Mouse (Mus musculus): ENCODE results near the gene Atp5b. TPM values are rescaled to one million over a fixed set of nuclear protein-coding genes. Genes with fewer than 3 reads are reported as not detected.
A peak's percentile ranks its signal among the peaks of the same experiment; 100 is the strongest.

Gene Atp5b
- polyA plus RNA-seq, 1 experiment: 1,632 TPM

DNA sequence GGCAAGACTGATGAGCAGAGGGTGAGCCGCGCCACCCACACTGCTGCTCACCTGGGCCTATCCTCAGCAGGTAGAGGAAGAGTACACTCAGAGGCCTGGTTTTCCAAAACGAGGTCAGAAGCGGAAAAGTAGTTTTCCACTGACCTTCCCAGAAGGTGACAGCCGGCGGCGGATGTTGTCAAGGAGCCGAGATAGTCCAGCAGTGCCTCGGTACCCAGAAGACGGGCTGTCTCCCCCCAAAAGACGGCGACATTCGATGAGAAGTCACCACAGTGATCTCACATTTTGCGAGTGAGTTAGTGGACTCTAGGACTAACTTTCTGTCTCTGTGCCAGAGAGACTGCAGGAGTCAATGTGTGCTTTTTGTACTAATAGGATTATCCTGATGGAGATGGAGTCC lies 42.9 kb downstream of the Atp5b start:
- H3K4me3 ChIP-seq (replicated peaks; ENCODE audit: extremely low read depth, low read depth, low read length): no peak overlapping the region
- WGBS: 89% methylated on average over 14 of the region's 14 CpGs
- H3K4me1 ChIP-seq (ENCODE audit: control insufficient read depth, insufficient read depth, low read length): no peaks in the 10 kb centered on the region
- no peak for TF ChIP-seq POLR2A (IDR thresholded peaks at IDR 0.05; ENCODE audit: borderline replicate concordance, extremely low read depth, low read depth, low read length)
- no peak for DNase-seq

DNA sequence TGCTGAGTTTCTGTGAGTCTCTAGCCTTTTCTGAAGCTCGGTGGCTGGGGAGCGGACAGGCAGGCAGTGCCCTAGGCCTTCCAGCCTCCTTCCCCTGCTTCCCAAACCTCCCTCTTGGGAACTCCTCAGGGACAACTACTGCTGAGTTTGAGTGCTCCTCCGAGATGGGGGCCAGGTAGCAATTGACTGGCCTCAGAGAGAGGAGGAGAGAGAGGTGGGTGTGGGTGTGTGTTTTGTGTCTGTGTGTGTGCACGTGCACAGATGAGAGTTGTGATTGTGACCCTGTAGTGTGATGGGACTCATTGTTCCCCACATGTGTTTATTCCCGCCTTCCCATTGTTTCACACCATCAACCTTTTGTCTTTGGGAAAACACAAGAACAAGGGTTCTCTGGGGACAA lies 44.4 kb downstream of the Atp5b start:
- no peaks in the 10 kb centered on the region for H3K4me1 ChIP-seq (ENCODE audit: control insufficient read depth, insufficient read depth, low read length)
- H3K4me3 ChIP-seq (replicated peaks; ENCODE audit: extremely low read depth, low read depth, low read length): no peak overlapping the region
- TF ChIP-seq CTCF (IDR thresholded peaks at IDR 0.05; ENCODE audit: insufficient read depth, low read length): no peak
- TF ChIP-seq POLR2A (IDR thresholded peaks at IDR 0.05; ENCODE audit: borderline replicate concordance, extremely low read depth, low read depth, low read length): no peak
- DNase-seq: no peak
- 73% methylated on average over 5 of the region's 5 CpGs for WGBS

DNA sequence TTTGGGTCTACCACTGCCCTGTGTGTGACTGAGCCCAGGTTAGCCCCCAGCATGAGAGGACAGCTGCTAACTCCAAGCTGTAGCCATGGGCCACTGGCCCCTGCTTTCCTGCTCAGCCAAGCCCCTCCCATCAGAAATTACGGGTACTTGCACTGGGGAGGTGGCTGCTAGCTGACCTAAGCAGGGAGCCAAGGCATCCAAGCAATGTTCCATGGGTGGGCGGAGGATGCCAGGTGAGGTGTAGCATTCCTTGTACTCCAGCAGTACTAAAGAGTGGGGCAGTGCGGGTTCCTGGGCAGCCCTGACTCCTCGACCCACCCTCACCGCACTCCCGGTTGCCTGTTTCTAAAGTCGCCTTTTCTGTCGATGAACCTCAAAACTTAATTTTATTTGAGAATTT lies 45.1 kb downstream of the Atp5b start:
- Histone ChIP-seq H3K4me3 (replicated peaks; ENCODE audit: extremely low read depth, low read depth, low read length) (no peak overlapping the region), H3K4me1 (ENCODE audit: control insufficient read depth, insufficient read depth, low read length) (no peaks in the 10 kb centered on the region)
- 74% methylated on average over 8 of the region's 8 CpGs for WGBS
- TF ChIP-seq POLR2A (IDR thresholded peaks at IDR 0.05; ENCODE audit: borderline replicate concordance, extremely low read depth, low read depth, low read length) (peak; percentile 7; the same call in 1 of the 2 replicates), CTCF (IDR thresholded peaks at IDR 0.05; ENCODE audit: insufficient read depth, low read length) (no peak)
- DNase-seq: no peak

DNA sequence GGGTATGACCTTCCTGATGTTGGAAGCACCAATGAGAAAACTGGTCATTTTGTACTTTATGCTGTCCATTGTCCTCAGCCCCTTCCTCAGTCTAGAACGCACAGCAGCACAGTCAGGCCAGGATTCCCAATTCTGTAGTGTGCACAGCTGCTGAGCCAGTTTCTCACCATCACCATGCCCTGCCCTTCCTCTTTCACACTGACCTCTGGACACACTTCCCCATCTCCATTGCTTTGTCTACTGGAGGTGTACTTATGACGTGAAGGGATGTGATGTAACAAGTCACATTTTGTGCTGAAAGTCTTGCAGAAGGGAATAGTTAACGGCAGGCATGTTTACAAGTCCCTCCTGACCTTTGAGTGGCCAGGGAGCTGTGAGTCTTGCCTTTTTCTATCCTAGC lies 48.2 kb downstream of the Atp5b start:
- DNase-seq: no peak
- TF ChIP-seq POLR2A (IDR thresholded peaks at IDR 0.05; ENCODE audit: borderline replicate concordance, extremely low read depth, low read depth, low read length) (no peak), CTCF (IDR thresholded peaks at IDR 0.05; ENCODE audit: insufficient read depth, low read length) (no peak)
- Histone ChIP-seq H3K4me3 (replicated peaks; ENCODE audit: extremely low read depth, low read depth, low read length) (no peak overlapping the region), H3K4me1 (ENCODE audit: control insufficient read depth, insufficient read depth, low read length) (no peaks in the 10 kb centered on the region)
- WGBS: 60% methylated on average over 3 of the region's 3 CpGs

DNA sequence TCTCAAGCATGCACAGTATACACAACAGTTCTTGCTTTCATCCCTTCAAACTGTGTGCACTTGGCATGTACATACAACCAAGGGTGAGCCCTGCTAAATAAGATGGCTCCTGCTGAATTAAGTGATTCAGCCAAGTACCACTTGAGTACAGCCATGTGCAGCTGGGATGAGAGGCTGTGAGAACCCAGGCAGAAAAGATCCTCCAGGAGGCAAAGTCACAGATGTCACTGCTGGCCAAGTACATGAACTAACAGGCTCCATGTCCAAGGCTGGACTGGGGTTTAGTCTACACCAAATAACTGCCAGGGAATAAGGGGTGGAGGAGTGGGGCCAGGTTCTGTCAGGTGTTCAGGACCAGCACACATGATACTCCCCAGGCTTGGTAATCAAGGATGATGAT lies 48.7 kb downstream of the Atp5b start:
- Histone ChIP-seq H3K4me1 (ENCODE audit: control insufficient read depth, insufficient read depth, low read length) (no peaks in the 10 kb centered on the region), H3K4me3 (replicated peaks; ENCODE audit: extremely low read depth, low read depth, low read length) (no peak overlapping the region)
- TF ChIP-seq POLR2A (IDR thresholded peaks at IDR 0.05; ENCODE audit: borderline replicate concordance, extremely low read depth, low read depth, low read length) (no peak), CTCF (IDR thresholded peaks at IDR 0.05; ENCODE audit: insufficient read depth, low read length) (no peak)
- DNase-seq: no peak

DNA sequence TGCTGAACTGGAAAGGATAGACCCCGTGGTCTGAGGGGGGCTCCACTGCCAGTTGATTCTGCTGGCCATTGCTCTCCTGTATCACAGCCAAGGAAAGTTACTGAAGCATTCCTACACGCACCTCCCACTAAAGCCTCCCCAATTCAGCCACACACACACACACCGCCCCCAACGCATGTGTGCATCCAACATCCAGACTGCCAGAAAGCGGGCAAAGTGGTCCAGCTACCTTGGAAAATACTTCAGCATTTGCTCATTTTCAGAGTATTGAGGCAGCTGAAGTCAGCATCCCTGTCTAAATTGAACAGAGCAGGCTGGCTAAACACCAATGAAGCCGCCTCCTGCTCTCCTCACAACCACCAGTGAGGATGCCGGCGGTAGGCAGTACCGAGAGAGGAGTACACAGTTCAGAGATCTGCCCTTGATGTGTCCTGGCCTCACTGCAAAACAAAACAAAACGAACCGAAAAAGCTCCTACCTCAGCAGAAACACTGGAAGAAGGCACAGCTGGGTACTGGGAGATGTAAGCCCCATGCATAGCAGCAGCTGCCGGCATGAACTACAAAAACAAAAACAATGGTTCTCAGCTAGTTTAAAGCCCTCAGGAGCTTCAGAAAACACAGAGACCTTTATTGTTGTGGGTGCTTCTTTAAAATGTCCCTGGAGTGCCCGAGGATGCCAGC lies 50.7 kb downstream of the Atp5b start:
- no peak for DNase-seq
- 60% methylated on average over 13 of the region's 13 CpGs for WGBS

DNA sequence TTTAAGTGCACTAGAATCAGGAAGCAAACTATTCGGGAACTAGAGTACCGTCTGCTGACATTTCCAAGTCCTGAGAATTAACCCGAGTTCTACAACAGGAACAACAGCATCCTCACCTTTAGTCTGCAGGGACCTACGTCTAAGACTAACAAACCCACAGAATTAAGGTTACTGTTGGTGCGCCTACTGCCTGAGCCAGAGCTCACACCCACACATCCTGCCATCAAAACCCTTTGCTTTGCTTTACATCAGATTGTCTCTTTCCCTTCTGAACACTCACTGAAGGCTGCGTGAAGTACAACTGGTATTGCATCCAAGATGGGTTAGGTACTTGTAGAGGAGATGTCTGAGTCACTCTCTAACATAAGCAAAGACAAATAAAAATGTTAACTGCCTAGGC lies 52.3 kb downstream of the Atp5b start:
- 73% methylated on average over 6 of the region's 6 CpGs for WGBS
- no peak for DNase-seq
- TF ChIP-seq POLR2A (IDR thresholded peaks at IDR 0.05; ENCODE audit: borderline replicate concordance, extremely low read depth, low read depth, low read length) (no peak), CTCF (IDR thresholded peaks at IDR 0.05; ENCODE audit: insufficient read depth, low read length) (no peak)
- H3K4me3 ChIP-seq (replicated peaks; ENCODE audit: extremely low read depth, low read depth, low read length): no peak overlapping the region
- H3K4me1 ChIP-seq (ENCODE audit: control insufficient read depth, insufficient read depth, low read length): no peaks in the 10 kb centered on the region

More for the DNA sequence above, 50.7 kb downstream of the Atp5b start:
- TF ChIP-seq CTCF (IDR thresholded peaks at IDR 0.05; ENCODE audit: insufficient read depth, low read length) (no peak), POLR2A (IDR thresholded peaks at IDR 0.05; ENCODE audit: borderline replicate concordance, extremely low read depth, low read depth, low read length) (no peak)
- H3K4me3 ChIP-seq (replicated peaks; ENCODE audit: extremely low read depth, low read depth, low read length): no peak overlapping the region
- H3K4me1 ChIP-seq (ENCODE audit: control insufficient read depth, insufficient read depth, low read length): no peaks in the 10 kb centered on the region

Other genes with a start within 250 kb of the Atp5b start
- not detected in 2 replicates for gene Rdh19, start 233.3 kb upstream of the Atp5b start, polyA plus RNA-seq (2012; rRNA removed)
- gene Rdh16f2, start 216.8 kb upstream of the Atp5b start, polyA plus RNA-seq (2012; rRNA removed): not detected in 2 replicates
- gene Rdh7, start 194.5 kb upstream of the Atp5b start, polyA plus RNA-seq (2012; rRNA removed): 0.12 and 0.72 TPM in 2 replicates
- gene Sdr9c7, start 184.8 kb upstream of the Atp5b start, polyA plus RNA-seq (2012; rRNA removed): 2.9 TPM in 1 of 2 replicates, not detected in the other
- 0.56 TPM in 1 of 2 replicates, not detected in the other for gene Hsd17b6, start 75.7 kb upstream of the Atp5b start, polyA plus RNA-seq (2012; rRNA removed)
- gene Prim1, start 68.1 kb upstream of the Atp5b start, polyA plus RNA-seq (2012; rRNA removed): 1.4 and 2.3 TPM in 2 replicates
- gene Naca, start 47.7 kb upstream of the Atp5b start, polyA plus RNA-seq (2012; rRNA removed): 102 and 113 TPM in 2 replicates
- 43.8 and 84.2 TPM in 2 replicates for gene Ptges3, start 24.3 kb upstream of the Atp5b start, polyA plus RNA-seq (2012; rRNA removed)
- gene Baz2a, start 8.3 kb downstream of the Atp5b start, polyA plus RNA-seq (2012; rRNA removed): 26.9 and 40.7 TPM in 2 replicates
- 103 and 116 TPM in 2 replicates for gene Rbms2, start 97.0 kb downstream of the Atp5b start, polyA plus RNA-seq (2012; rRNA removed)
- gene Gls2, start 111.2 kb downstream of the Atp5b start, polyA plus RNA-seq (2012; rRNA removed): 1.5 and 2.4 TPM in 2 replicates
- gene Spryd4, start 128.5 kb downstream of the Atp5b start, polyA plus RNA-seq (2012; rRNA removed): 5.6 and 9.9 TPM in 2 replicates
- not detected in 2 replicates for gene Mip, start 142.6 kb downstream of the Atp5b start, polyA plus RNA-seq (2012; rRNA removed)
- gene Timeless, start 148.8 kb downstream of the Atp5b start, polyA plus RNA-seq (2012; rRNA removed): 7.8 and 7.9 TPM in 2 replicates
- gene Apon, start 170.8 kb downstream of the Atp5b start, polyA plus RNA-seq (2012; rRNA removed): 0.08 and 0.27 TPM in 2 replicates
- 0.32 and 0.75 TPM in 2 replicates for gene Apof, start 185.4 kb downstream of the Atp5b start, polyA plus RNA-seq (2012; rRNA removed)
- gene Stat2, start 187.3 kb downstream of the Atp5b start, polyA plus RNA-seq (2012; rRNA removed): 30.8 and 34.4 TPM in 2 replicates
- gene Il23a, start 215.5 kb downstream of the Atp5b start, polyA plus RNA-seq (2012; rRNA removed): 0.08 TPM in 1 of 2 replicates, not detected in the other
- gene Pan2, start 220.1 kb downstream of the Atp5b start, polyA plus RNA-seq (2012; rRNA removed): 22.8 and 30.7 TPM in 2 replicates
- 32.0 and 55.9 TPM in 2 replicates for gene Cnpy2, start 239.2 kb downstream of the Atp5b start, polyA plus RNA-seq (2012; rRNA removed)

Measured in lung, adult 2 months (tissue).